ENCODE assay signal across 10 mouse cellular contexts in the genomic region with DNA sequence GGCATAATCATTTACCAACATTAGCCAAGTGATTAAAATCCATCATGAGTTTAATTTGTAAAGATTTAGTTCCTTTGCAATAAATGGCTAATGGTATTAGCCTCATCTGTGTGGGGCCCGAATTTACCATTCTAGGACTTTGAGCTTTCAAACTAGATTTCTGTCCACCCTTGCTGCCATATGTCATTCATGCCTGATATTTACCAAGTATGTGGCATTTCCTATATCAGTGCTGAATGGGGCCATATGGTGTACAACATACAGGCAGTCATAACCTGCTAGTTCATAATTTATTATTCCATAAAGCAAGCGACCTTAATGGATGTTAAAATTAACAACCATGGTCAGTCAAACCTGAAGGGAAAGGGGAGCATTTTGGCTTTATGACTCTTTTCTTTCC. TPM values are rescaled to one million over a fixed set of nuclear protein-coding genes. Genes with fewer than 3 reads are reported as not detected.
DNase-seq lines count a peak whose midpoint lies in the region; ATAC-seq lines count a peak whose summit lies in the region.
"Had no signal": no experiment of that assay in that cellular context is flagged by ENCODE, and none has a peak within 500 bp of the region (broad histone marks: within the 10 kb centered on the region; RNA-seq: fewer than 3 reads in every experiment).

No protein-coding gene starts in this region.

- 53% methylated on average over 2 of the region's 2 CpGs for WGBS in kidney, embryonic 14.5 days
- WGBS in forebrain, embryonic 14.5 days = 77% methylated on average over 2 of the region's 2 CpGs
- 62% methylated on average over 2 of the region's 2 CpGs for WGBS in intestine, embryonic 15.5 days
- WGBS in neural tube, embryonic 12.5 days = 61% methylated on average over 2 of the region's 2 CpGs

- H3K4me3 ChIP-seq in kidney, embryonic 14.5 days (ENCODE audit: low read length) = no peak overlapping the region
- no peak overlapping the region for H3K4me3 ChIP-seq in forebrain, embryonic 14.5 days (ENCODE audit: low read depth, low read length)
- no peak overlapping the region for H3K4me3 ChIP-seq in intestine, embryonic 15.5 days (replicated peaks)
- H3K4me3 ChIP-seq in neural tube, embryonic 12.5 days = no peak overlapping the region

- H3K27me3 ChIP-seq in kidney, embryonic 14.5 days (ENCODE audit: control insufficient read depth, insufficient read depth, low read length) = no peaks in the 10 kb centered on the region
- no peaks in the 10 kb centered on the region for H3K27me3 ChIP-seq in forebrain, embryonic 14.5 days (replicated peaks; ENCODE audit: control insufficient read depth, insufficient read depth, low read length)
- no peaks in the 10 kb centered on the region for H3K27me3 ChIP-seq in intestine, embryonic 15.5 days (replicated peaks)
- H3K27me3 ChIP-seq in neural tube, embryonic 12.5 days (replicated peaks) = no peaks in the 10 kb centered on the region

- no peak overlapping the region for H3K27ac ChIP-seq in kidney, embryonic 14.5 days (ENCODE audit: low read depth, low read length)
- H3K27ac ChIP-seq in forebrain, embryonic 14.5 days (ENCODE audit: low read depth, low read length) = no peak overlapping the region
- H3K27ac ChIP-seq in intestine, embryonic 15.5 days = no peak overlapping the region
- H3K27ac ChIP-seq in neural tube, embryonic 12.5 days = no peak overlapping the region

- H3K9me3 ChIP-seq in kidney, embryonic 14.5 days (ENCODE audit: control insufficient read depth, low read length) = no peaks in the 10 kb centered on the region
- H3K9me3 ChIP-seq in forebrain, embryonic 14.5 days (replicated peaks; ENCODE audit: control insufficient read depth, low read length) = no peaks in the 10 kb centered on the region
- no peaks in the 10 kb centered on the region for H3K9me3 ChIP-seq in intestine, embryonic 15.5 days
- no peaks in the 10 kb centered on the region for H3K9me3 ChIP-seq in neural tube, embryonic 12.5 days

- no peak for ATAC-seq in kidney, embryonic 14.5 days (ENCODE audit: low FRiP score, low TSS enrichment)
- no peak for ATAC-seq in forebrain, embryonic 14.5 days
- ATAC-seq in intestine, embryonic 15.5 days = peak; percentile 66; the same call in 1 of the 2 replicates
- ATAC-seq in neural tube, embryonic 12.5 days (ENCODE audit: low FRiP score, low read depth) = peak; percentile 37; the same call in 1 of the 2 replicates
- ATAC-seq in erythroid progenitor cell, adult 5-6 weeks (replicated peaks; ENCODE audit: low FRiP score, poor library complexity, severe bottlenecking) = no peak
- ATAC-seq: activated CD4-positive, CD25-positive, alpha-beta regulatory T cell, adult 4 months had no signal

- DNase-seq in kidney, postnatal 14 days = no peak
- DNase-seq in forebrain, embryonic 14.5 days (ENCODE audit: low spot score) = no peak
- DNase-seq in embryo, embryonic 10 days (ENCODE audit: low spot score) = no peak

- H3K36me3 ChIP-seq in kidney, embryonic 14.5 days (ENCODE audit: control insufficient read depth, insufficient read depth, low read length) = no peaks in the 10 kb centered on the region
- no peaks in the 10 kb centered on the region for H3K36me3 ChIP-seq in forebrain, embryonic 14.5 days (ENCODE audit: control insufficient read depth, insufficient read depth, low read length)
- no peaks in the 10 kb centered on the region for H3K36me3 ChIP-seq in intestine, embryonic 15.5 days
- H3K36me3 ChIP-seq in neural tube, embryonic 12.5 days = no peaks in the 10 kb centered on the region

- H3K4me1 ChIP-seq in kidney, embryonic 14.5 days (ENCODE audit: control insufficient read depth, insufficient read depth, low read length) = no peaks in the 10 kb centered on the region
- H3K4me1 ChIP-seq in forebrain, embryonic 14.5 days (ENCODE audit: control insufficient read depth, insufficient read depth, low read length) = no peaks in the 10 kb centered on the region
- no peaks in the 10 kb centered on the region for H3K4me1 ChIP-seq in intestine, embryonic 15.5 days (replicated peaks)
- no peaks in the 10 kb centered on the region for H3K4me1 ChIP-seq in neural tube, embryonic 12.5 days

- 0 out of 2 replicates have a peak overlapping the region, but pooled peaks have one; percentile 5 for H3K4me2 ChIP-seq in kidney, embryonic 14.5 days (replicated peaks; ENCODE audit: low read depth, low read length)
- H3K4me2 ChIP-seq in forebrain, embryonic 14.5 days (ENCODE audit: low read length) = peak overlapping the region; percentile 33; the same call in 1 of the 2 replicates
- no peak overlapping the region for H3K4me2 ChIP-seq in intestine, embryonic 15.5 days (replicated peaks)
- H3K4me2 ChIP-seq in neural tube, embryonic 12.5 days (replicated peaks) = 0 out of 2 replicates have a peak overlapping the region, but pooled peaks have one; percentile 31

- H3K9ac ChIP-seq in kidney, embryonic 14.5 days (ENCODE audit: low read depth, low read length) = no peak overlapping the region
- H3K9ac ChIP-seq in forebrain, embryonic 14.5 days (ENCODE audit: low read length) = no peak overlapping the region
- H3K9ac ChIP-seq in intestine, embryonic 15.5 days = no peak overlapping the region
- no peak overlapping the region for H3K9ac ChIP-seq in neural tube, embryonic 12.5 days

RNA-seq across cellular contexts. Expression of gene Cerkl, which starts 55.8 kb away (rescaled TPM):
- 1.4 and 2.7 TPM in 2 replicates for polyA plus RNA-seq in kidney, embryonic 14.5 days (2014; fragmentation: Nextera tagmentation; extraction: Ambion mirVana)
- 1.1 and 2.0 TPM in 2 replicates for polyA plus RNA-seq in forebrain, embryonic 14.5 days (2014; fragmentation: Nextera tagmentation; extraction: Ambion mirVana)
- 1.5 and 1.6 TPM in 2 replicates for polyA plus RNA-seq in intestine, embryonic 15.5 days (2015; fragmentation: Nextera tagmentation; extraction: Ambion mirVana)
- polyA plus RNA-seq in neural tube, embryonic 12.5 days (2016; fragmentation: Nextera tagmentation; extraction: Ambion mirVana) = 1.8 and 2.1 TPM in 2 replicates
- 2.9 and 3.6 TPM in 2 replicates for total RNA-seq in erythroid progenitor cell, adult 5-6 weeks (2015; ENCODE audit: low replicate concordance)
- total RNA-seq in erythroid progenitor cell, adult 5-6 weeks (2017; ENCODE audit: low replicate concordance) = 4.3 and 10.5 TPM in 2 replicates

RNA-seq across cellular contexts. Expression of gene Neurod1, which starts 55.8 kb away (rescaled TPM):
- not detected in 2 replicates for polyA plus RNA-seq in kidney, embryonic 14.5 days (2014; fragmentation: Nextera tagmentation; extraction: Ambion mirVana)
- polyA plus RNA-seq in forebrain, embryonic 14.5 days (2014; fragmentation: Nextera tagmentation; extraction: Ambion mirVana) = 44.4 and 60.1 TPM in 2 replicates
- 3.6 and 4.2 TPM in 2 replicates for polyA plus RNA-seq in intestine, embryonic 15.5 days (2015; fragmentation: Nextera tagmentation; extraction: Ambion mirVana)
- polyA plus RNA-seq in neural tube, embryonic 12.5 days (2016; fragmentation: Nextera tagmentation; extraction: Ambion mirVana) = 46.3 and 60.2 TPM in 2 replicates
- not detected in 2 replicates for total RNA-seq in erythroid progenitor cell, adult 5-6 weeks (2015; ENCODE audit: low replicate concordance)
- total RNA-seq in erythroid progenitor cell, adult 5-6 weeks (2017; ENCODE audit: low replicate concordance) = not detected in 2 replicates
- total RNA-seq: granulocyte monocyte progenitor cell, adult 5-6 weeks had no signal
- polyA plus RNA-seq: activated CD4-positive, CD25-positive, alpha-beta regulatory T cell, adult 4 months; thymus, postnatal 0 days had no signal

Comparison
In these comparisons a context has a peak if more than half of its experiments do, and no peak if none do; other contexts are left out.
1. ATAC-seq: peak in intestine, embryonic 15.5 days (single experiment) and neural tube, embryonic 12.5 days (single experiment); none in kidney, embryonic 14.5 days (single experiment), forebrain, embryonic 14.5 days (single experiment) and erythroid progenitor cell, adult 5-6 weeks (single experiment).